Mouse (Mus musculus) liver, postnatal 0 days (tissue): ENCODE measurements at regions not wholly inside any gene's neighbourhood (a gene's known extent, or its start where the extent isn't known, plus 50 kb on each side); places are given as distances from the start of the nearest gene placed in this dataset.

Experiments
- ATAC-seq: fragments of 200-750 bp; cut with Nextera tagmentation; 2 replicates; pipeline ENCODE4 v1.8.0; 2017; ENCODE audit warnings: mild to moderate bottlenecking, moderate library complexity
- DNase-seq: peaks from one replicate; pipeline ENCODE4 v3.0.0-alpha.2; 2016
- H3K27ac ChIP-seq: fragments of 300-500 bp; sonication (generic); 2 replicates; pipeline ENCODE4 v1.5.1; 2014; ENCODE audit warnings: antibody characterized with exemption, moderate library complexity, mild to moderate bottlenecking, low read depth
- H3K27me3 ChIP-seq: fragments of 300-500 bp; sonication (generic); 2 replicates; pipeline ENCODE4 v1.6.1; 2014; ENCODE audit warnings: low read length, control low read depth, mixed read lengths; ENCODE audit not compliant: insufficient read depth
- H3K36me3 ChIP-seq: fragments of 300-500 bp; sonication (generic); replicated peaks from 2 replicates; pipeline ENCODE4 v1.6.1; 2014; ENCODE audit warnings: mild to moderate bottlenecking, control low read depth, low read length, moderate library complexity, mixed read lengths; ENCODE audit not compliant: insufficient read depth
- H3K4me1 ChIP-seq: fragments of 300-500 bp; sonication (generic); 2 replicates; pipeline ENCODE4 v1.6.1; 2014; ENCODE audit warnings: antibody characterized with exemption, mild to moderate bottlenecking, control low read depth; ENCODE audit not compliant: insufficient read depth
- H3K4me2 ChIP-seq: fragments of 300-500 bp; sonication (generic); 2 replicates; pipeline ENCODE4 v1.6.1; 2014; ENCODE audit warnings: low read depth, mild to moderate bottlenecking, low read length, moderate library complexity, mixed read lengths
- H3K4me3 ChIP-seq: fragments of 300-500 bp; sonication (generic); 2 replicates; pipeline ENCODE4 v1.5.1; 2014; ENCODE audit warnings: low read depth, low read length
- H3K9ac ChIP-seq: fragments of 300-500 bp; sonication (generic); replicated peaks from 2 replicates; pipeline ENCODE4 v1.6.1; 2014; ENCODE audit warnings: mild to moderate bottlenecking, moderate library complexity
- H3K9me3 ChIP-seq: fragments of 300-500 bp; sonication (generic); 2 replicates; pipeline ENCODE4 v1.6.1; 2016; ENCODE audit warnings: mild to moderate bottlenecking, control low read depth, low read length, mixed read lengths
- CTCF ChIP-seq: sonication (generic); IDR thresholded peaks from 2 replicates; pipeline ENCODE4 v1.5.1; 2016; ENCODE audit warnings: antibody characterized with exemption, low read depth
- EP300 ChIP-seq: IDR thresholded peaks from 2 replicates; pipeline ENCODE4 v1.6.1; 2016; ENCODE audit warnings: antibody characterized with exemption, low read depth, mild to moderate bottlenecking
- WGBS: fragments of 180-500 bp; shearing (Covaris S2); extraction: QIAGEN DNeasy Blood & Tissue Kit; methylation state at CpG from one replicate; pipeline ENCODE4 v1.1.7; 2014; ENCODE audit not compliant: insufficient replicate concordance; 5-methylcytosine and 5-hydroxymethylcytosine counted together

DNA sequence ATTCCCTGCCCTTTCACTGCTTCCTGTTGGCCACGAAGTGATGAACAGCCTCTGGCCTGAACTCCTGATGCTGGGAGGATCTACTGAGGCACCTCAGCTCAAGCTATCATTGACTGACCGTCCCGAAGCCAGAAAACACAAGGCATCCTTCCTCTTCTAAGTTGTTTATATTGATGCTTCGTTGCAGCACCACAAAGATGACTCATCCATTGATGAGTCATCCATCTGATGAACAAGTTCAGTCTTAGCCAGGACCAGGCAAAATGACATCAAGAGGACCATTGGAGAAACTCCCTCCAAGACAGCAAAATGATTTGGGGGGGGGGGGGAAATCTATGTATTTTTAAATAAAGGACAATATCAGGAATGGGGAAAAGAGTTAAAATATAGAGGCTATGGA, 144.5 kb downstream of the Rab28 start:
- H3K36me3 ChIP-seq = no peaks in the 10 kb centered on the region
- H3K27ac ChIP-seq = no peak overlapping the region
- H3K9me3 ChIP-seq = no peaks in the 10 kb centered on the region
- 43% methylated on average over 4 of the region's 4 CpGs for WGBS
- TF ChIP-seq EP300 = no peak
- no peak for TF ChIP-seq CTCF
- H3K4me1 ChIP-seq = no peaks in the 10 kb centered on the region
- no peak for ATAC-seq
- DNase-seq = no peak
- no peaks in the 10 kb centered on the region for H3K27me3 ChIP-seq
- H3K4me3 ChIP-seq = no peak overlapping the region
- no peak overlapping the region for H3K4me2 ChIP-seq
- H3K9ac ChIP-seq = no peak overlapping the region

DNA sequence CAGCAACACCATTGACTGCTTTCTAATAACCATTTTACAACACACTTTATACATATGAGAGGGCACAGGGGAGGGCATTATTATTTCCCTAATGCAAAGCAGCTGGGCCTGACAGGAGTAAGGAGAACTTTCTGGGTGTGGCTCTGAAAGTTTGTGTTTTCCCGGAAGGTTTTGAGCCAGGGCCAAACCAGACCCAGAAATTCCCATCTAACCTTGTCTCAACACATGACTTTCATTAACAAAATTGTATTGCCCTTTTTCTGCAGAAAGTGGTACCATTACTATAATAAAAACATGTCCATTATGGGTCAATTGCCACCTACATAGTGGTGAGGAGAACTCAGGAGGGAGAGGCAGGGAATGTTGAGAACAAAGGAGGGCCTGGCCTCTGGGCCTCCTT, 145.7 kb downstream of the Rab28 start:
- no peak overlapping the region for H3K27ac ChIP-seq
- no peaks in the 10 kb centered on the region for H3K36me3 ChIP-seq
- no peak for ATAC-seq
- no peak for DNase-seq
- no peak overlapping the region for H3K4me3 ChIP-seq
- no peak overlapping the region for H3K9ac ChIP-seq
- no peaks in the 10 kb centered on the region for H3K27me3 ChIP-seq
- H3K4me2 ChIP-seq = no peak overlapping the region
- TF ChIP-seq CTCF = no peak
- TF ChIP-seq EP300 = no peak
- H3K9me3 ChIP-seq = no peaks in the 10 kb centered on the region
- H3K4me1 ChIP-seq = no peaks in the 10 kb centered on the region
- 72% methylated on average over 1 of the region's 1 CpGs for WGBS

DNA sequence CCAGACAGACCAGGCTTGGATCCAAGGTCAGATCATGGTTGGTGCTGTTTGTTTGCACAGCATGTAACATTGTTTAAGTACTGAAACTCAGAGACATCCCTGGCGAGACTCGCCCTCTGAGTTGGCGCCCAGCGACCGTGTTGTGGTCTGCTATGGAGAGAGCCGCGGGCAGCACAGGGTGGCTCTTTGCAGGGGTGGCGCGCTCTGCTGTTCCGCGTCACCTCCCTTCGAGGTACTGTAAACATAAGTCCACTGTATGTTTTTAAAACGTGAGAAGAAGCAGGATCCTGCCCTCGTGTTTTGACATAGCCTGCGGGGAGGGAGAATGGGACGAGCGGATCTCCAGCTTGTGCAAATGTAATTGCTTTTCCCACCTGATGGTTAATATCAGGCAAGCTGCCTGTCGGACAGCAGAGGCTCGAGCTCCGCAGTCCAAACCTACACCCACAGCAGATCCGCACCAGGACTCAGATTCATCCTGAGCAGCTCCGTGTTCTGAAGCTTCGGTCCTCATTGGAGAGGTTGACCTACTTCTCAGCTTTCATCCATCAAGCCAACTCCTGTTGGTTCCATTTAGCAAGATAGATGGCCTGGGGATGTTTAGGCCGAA, 151.2 kb downstream of the Rab28 start:
- 0 out of 2 replicates have a peak overlapping the region, but pooled peaks have one; percentile 2 for H3K4me3 ChIP-seq
- 44% methylated on average over 24 of the region's 24 CpGs for WGBS

DNA sequence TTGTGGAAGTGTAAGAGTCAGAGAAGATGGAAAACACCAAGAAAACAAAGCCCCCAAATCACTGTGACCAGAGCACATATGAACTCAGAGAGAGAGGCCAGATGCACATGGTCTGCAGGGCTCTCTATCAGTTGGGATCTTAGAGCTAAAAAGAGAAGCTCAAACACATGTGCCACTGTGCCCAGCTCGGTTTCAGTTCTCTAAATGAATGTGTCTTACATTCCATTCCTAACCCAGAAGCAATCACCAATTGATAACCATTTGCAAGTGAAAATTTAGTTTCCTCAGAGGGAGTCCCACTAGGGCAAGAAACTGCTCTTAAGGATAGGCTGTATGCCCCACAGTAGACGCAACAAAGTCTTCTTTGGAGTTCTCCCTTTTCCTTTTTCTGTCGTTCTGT, 153.6 kb downstream of the Rab28 start:
- DNase-seq = no peak
- H3K36me3 ChIP-seq = no peaks in the 10 kb centered on the region
- no peak overlapping the region for H3K27ac ChIP-seq
- H3K9me3 ChIP-seq = no peaks in the 10 kb centered on the region
- H3K4me3 ChIP-seq = no peak overlapping the region
- no peak overlapping the region for H3K4me2 ChIP-seq
- H3K9ac ChIP-seq = no peak overlapping the region
- H3K27me3 ChIP-seq = no peaks in the 10 kb centered on the region
- no peak for TF ChIP-seq EP300
- TF ChIP-seq CTCF = no peak
- WGBS = 63% methylated on average over 3 of the region's 3 CpGs
- ATAC-seq = no peak
- H3K4me1 ChIP-seq = no peaks in the 10 kb centered on the region

More for the DNA sequence above, 151.2 kb downstream of the Rab28 start:
- no peak for DNase-seq
- TF ChIP-seq EP300 (no peak), CTCF (no peak)
- Histone ChIP-seq H3K27me3 (no peaks in the 10 kb centered on the region), H3K9ac (no peak overlapping the region), H3K27ac (no peak overlapping the region), H3K4me1 (no peaks in the 10 kb centered on the region), H3K9me3 (no peaks in the 10 kb centered on the region), H3K36me3 (no peaks in the 10 kb centered on the region), H3K4me2 (peak overlapping the region; percentile 38; the same call in 1 of the 2 replicates)
- no peak for ATAC-seq

DNA sequence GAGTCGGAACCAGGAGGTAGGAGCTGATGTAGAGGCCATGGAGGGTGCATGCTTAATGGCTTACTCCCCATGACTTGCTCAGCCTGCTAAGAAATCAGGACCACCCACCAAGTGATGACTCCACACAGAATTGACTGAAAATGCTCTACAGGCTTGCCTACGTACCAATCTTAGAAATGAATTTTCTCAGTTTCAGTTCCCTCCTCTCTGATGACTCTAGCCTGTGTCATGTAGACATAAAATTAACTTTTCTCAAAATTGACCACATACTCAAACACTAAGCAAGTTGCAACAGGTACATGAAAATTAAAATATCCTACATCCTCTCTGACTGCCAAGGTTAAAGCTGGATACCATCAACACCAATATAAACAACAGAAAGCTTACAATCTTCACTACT, 157.9 kb downstream of the Rab28 start:
- WGBS = 57% methylated on average over 2 of the region's 2 CpGs
- no peak for ATAC-seq
- no peak overlapping the region for H3K27ac ChIP-seq
- no peaks in the 10 kb centered on the region for H3K9me3 ChIP-seq
- H3K9ac ChIP-seq = no peak overlapping the region
- no peaks in the 10 kb centered on the region for H3K4me1 ChIP-seq
- no peaks in the 10 kb centered on the region for H3K36me3 ChIP-seq
- H3K27me3 ChIP-seq = no peaks in the 10 kb centered on the region
- no peak overlapping the region for H3K4me2 ChIP-seq
- H3K4me3 ChIP-seq = no peak overlapping the region
- no peak for DNase-seq
- no peak for TF ChIP-seq EP300
- TF ChIP-seq CTCF = no peak

DNA sequence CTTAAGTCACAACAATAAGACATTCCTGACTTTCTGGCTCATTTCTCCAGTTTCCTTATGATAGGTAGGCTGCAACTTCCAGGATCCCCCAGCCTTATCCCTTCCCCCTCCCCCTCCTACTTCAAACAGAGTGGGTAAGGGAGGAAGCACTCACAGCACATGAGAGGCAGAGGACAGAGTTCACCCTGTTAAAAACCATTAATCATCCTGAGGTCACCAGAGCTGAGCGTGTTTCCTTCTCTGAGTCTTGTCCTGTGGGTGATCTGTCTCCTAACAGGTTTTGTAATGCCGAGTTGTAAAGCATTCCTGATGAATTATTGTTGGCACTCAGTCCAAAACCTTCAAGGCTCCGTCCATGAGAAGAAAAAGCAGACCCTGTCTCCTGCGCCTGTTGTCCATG, 161.0 kb downstream of the Rab28 start:
- Histone ChIP-seq H3K36me3 (no peaks in the 10 kb centered on the region), H3K9ac (no peak overlapping the region), H3K4me2 (no peak overlapping the region), H3K4me1 (no peaks in the 10 kb centered on the region), H3K9me3 (no peaks in the 10 kb centered on the region), H3K27ac (no peak overlapping the region), H3K4me3 (no peak overlapping the region), H3K27me3 (no peaks in the 10 kb centered on the region)
- no peak for TF ChIP-seq EP300
- no peak for TF ChIP-seq CTCF
- 42% methylated on average over 4 of the region's 4 CpGs for WGBS
- ATAC-seq (no peak), DNase-seq (no peak)

DNA sequence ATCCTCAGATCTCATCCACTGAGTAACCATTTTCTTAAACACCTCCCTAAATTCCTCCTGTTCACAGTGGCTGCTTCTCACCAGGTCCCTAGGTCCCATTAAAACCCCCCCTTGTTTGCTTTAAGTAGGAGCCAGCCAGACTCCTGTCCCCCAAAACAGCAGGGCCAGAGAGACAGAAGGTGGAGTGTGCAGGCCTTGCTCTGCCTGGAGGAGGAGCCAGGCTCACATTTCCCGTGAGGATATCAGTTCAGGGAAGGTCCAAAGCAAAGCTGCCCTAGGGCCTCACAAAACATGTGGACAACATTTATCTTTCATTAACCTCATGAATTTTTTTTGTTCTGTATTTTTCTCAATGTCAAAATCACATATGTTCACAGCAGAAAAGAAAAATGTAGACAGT, 167.2 kb downstream of the Rab28 start:
- H3K27ac ChIP-seq = no peak overlapping the region
- DNase-seq (no peak), ATAC-seq (no peak)
- 15% methylated on average over 1 of the region's 1 CpGs for WGBS
- H3K4me3 ChIP-seq = no peak overlapping the region
- H3K36me3 ChIP-seq = no peaks in the 10 kb centered on the region
- no peak overlapping the region for H3K9ac ChIP-seq
- no peak for TF ChIP-seq CTCF
- TF ChIP-seq EP300 = no peak
- H3K4me2 ChIP-seq = no peak overlapping the region
- H3K9me3 ChIP-seq = no peaks in the 10 kb centered on the region
- H3K4me1 ChIP-seq = no peaks in the 10 kb centered on the region
- H3K27me3 ChIP-seq = no peaks in the 10 kb centered on the region
